Mouse (Mus musculus) adrenal gland, adult 2 months (tissue): ENCODE results near the gene Gm20388. TPM values are rescaled to one million over a fixed set of nuclear protein-coding genes. Genes with fewer than 3 reads are reported as not detected.
A peak's percentile ranks its signal among the peaks of the same experiment; 100 is the strongest.

Source experiments
- DNase-seq: peaks from one replicate; pipeline ENCODE4 v3.0.0; 2021
- polyA plus RNA-seq: library from polyadenylated mRNA; depleted of rRNA; stranded (reverse); fragments of >200 nt; gene quantifications from 2 replicates; pipeline ENCODE4 v1.2.3, GENCODE M21; 2012
- total RNA-seq, 2 experiments: library from RNA; stranded (reverse); gene quantifications; 2 replicates each; pipeline ENCODE4 v1.2.3; 2021

Gm20388 gene
- total and polyA plus RNA-seq, 3 experiments = 5.9 to 50.1 (median 9.9) TPM

DNA sequence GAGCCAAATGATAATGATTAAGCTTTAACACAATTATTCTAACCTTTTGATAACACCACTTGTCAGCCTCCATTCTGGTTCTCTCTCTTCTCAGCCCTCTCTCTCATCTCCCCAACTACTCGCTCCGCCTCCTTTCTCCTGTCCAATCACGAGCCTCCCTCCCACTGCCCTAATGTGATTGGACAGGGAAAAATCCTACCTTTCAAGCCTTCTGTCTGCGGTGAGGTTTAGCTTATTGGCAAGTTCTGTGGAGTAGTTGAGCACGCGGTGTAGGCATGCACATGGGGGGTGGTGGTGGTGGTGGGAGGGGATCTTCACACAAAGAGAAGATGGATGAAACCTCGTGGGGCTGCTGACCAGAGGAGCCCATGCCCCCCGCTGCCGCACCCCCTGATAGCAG, 102.3 kb downstream of the Gm20388 start:
- no peak for DNase-seq

- DNase-seq = no peak
Observed at GRCm38 (mm10) chr8:120014267-120015023, 103.8 kb downstream of the Gm20388 start.

DNA sequence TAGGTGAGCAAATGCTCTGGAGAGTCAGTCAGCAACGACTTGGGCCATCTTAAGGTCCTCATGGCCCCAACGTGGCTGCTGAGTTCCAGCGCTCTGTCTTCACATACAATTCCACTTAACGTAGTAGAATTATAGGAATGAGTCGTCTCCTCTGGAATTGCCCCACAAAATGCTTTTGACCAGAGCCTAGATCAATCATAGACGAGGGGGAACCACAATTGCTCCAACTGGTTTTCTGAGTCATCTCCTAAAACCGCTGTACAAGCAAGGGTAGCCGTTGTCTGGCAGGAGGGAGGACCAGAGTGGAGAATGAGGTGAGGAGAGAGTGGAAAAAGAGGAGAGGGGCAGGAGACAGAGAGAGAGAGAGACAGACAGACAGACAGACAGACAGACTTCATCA, 105.3 kb downstream of the Gm20388 start:
- DNase-seq = no peak

GRCm38 (mm10) chr8:120016424-120016823, 105.8 kb downstream of the Gm20388 start:
- DNase-seq = no peak

- no peak for DNase-seq
Observed at GRCm38 (mm10) chr8:120017349-120017748, 106.7 kb downstream of the Gm20388 start.

DNA sequence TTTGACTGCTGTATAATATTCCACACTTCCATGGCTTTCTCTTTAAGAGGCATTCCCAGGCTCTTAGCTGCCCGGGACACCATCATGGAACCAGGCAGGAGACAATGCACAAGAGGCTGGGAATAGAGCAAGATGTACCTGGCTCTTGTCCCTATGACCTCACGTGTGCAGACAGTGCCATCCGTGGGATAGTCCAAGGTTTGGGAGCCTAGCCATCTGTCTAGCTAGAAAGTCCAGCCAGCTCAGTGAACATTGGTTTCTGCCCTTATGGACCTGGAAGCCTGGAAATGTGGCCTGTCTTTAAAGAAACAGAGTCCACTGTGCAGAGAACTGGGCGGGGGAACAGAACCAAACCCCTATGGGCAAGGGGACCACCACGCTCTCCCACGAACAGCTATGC, 107.1 kb downstream of the Gm20388 start:
- DNase-seq = no peak

DNA sequence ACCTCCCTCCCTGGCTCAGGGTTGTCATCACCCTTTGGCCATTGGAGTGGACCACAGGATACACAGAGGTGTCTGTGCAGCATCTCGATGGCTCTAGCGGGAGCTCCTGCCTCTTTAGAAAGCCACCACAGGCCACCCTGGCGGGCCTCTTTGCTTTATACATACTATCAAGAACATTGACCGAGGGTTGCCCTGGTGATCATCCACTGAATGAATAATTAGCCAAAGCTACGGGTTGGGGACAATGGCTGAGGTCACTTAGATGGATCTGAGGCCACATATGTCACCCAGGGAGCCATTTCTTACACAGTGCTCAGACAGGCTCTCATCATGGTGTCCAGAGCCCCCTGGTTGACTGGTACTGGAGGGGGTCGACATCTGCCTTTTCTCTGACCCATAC, 107.7 kb downstream of the Gm20388 start:
- DNase-seq = no peak

GRCm38 (mm10) chr8:120019297-120019696, 108.7 kb downstream of the Gm20388 start:
- DNase-seq = no peak

DNA sequence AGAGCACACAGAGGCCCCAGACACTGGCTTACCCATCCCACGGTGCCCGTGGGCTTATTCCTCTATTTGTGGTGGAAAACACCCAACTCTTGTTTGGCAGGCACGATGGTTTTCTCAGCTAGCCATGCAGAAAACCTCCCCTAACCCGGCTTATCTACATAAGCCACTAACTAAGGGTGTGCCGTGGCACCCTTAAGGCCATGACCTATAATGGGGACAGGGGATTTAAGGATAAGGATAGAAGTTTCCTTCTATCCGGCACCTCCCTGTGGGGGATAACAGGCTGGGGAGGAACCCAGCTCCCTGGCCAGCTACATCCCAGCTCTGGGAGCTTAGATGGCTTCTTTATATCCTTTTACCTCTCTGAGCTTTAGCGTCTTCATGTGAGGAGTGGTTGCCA, 109.7 kb downstream of the Gm20388 start:
- no peak for DNase-seq

GRCm38 (mm10) chr8:120026199-120026598, 115.6 kb downstream of the Gm20388 start:
- no peak for DNase-seq

- DNase-seq = no peak
Observed at GRCm38 (mm10) chr8:120026991-120027390, 116.3 kb downstream of the Gm20388 start.

DNA sequence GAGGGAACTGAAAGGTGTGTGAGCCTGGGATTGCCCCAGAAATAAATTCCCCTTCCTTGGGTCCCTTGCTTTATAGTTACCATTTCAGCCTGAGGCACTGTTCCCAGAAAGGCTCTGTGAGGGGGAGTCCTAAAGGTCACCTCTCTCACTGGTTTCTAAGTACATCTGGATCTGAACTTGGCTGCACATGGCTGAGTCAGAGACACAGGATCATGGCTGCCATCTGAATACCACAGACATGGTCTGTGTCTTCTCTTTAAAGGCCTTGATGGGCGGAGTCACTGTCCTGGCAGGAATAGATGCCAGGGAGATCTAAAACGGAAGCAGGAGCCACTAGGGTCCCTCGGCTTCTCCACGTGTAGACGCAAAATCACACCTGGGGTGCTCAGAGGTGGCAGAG, 119.8 kb downstream of the Gm20388 start:
- peak; percentile 62 for DNase-seq

DNA sequence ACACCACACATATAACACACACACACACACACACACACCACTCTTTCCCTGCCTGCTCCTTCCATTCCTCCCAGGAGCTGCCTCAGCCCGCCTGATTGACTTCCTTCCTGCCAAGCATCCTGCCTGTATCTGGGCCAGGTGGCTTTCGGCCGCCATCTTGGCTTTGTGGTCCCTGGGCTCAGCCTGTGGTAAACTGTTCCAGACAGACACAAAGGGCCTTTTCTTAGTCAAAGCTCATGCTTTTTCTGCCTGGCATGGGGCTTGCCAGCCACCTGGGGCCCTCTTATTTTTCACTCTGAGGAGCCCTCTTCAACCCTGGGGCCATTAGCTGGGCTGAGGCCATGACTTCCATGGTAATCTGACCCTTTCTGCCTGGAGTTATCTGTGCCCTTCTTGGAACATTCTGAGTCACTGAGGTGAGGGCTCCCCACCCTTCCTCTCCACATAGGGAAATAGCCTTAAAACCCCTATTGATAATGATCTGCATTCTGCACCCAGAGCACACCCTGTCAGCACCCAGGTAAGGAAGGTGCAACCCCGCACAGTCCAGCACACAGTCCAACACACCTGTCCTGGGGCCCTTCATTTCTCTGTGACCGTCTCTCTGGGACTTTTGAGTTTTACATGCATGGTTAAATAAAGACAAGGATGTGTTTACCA, 122.0 kb downstream of the Gm20388 start:
- no peak for DNase-seq

DNA sequence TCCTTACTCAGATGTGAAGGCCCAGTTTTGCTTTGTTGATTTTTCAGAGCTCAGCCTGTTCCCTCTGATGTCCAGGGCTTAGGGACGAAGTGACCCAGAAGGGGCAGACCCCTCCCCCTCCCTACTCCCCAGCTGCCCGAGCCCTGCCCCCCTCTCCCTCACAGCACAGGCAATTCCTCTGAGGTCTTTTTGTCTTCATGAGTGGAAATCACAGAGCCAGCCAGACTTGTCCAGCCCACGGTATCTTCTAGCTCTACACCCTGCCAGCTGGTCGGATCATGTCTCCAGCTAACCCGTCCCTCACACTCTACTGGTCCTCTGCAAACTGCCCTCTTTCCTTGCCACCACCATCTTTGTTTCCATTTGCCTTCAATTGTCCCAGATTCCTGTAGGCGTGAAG, 123.8 kb downstream of the Gm20388 start:
- DNase-seq = no peak

DNA sequence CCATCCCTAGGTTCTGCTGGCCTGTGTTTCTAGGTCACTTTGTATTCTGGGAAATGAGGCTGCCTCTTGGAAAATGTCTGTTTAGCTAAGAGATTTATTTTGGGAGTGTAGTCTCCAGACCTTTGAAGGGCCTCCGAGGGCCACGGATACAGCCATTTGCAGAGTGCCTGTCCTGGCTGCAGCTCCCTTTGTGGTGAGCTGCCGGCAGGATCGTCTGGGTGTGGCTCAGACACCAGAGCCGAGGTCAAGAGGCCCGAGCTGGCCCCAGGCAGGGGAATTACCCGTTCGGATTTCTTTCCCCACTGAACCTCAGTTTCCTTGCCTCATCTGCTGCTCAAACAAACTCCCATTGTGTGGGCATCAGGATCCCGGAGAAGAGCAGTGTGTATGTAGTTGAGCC, 125.5 kb downstream of the Gm20388 start:
- DNase-seq = peak; percentile 68

- DNase-seq = no peak
Observed at GRCm38 (mm10) chr8:120036578-120036977, 125.9 kb downstream of the Gm20388 start.

GRCm38 (mm10) chr8:120037199-120037598, 126.6 kb downstream of the Gm20388 start:
- DNase-seq = peak; percentile 38

GRCm38 (mm10) chr8:120037611-120038010, 127.0 kb downstream of the Gm20388 start:
- DNase-seq = no peak

GRCm38 (mm10) chr8:120038741-120039140, 128.1 kb downstream of the Gm20388 start:
- no peak for DNase-seq

DNA sequence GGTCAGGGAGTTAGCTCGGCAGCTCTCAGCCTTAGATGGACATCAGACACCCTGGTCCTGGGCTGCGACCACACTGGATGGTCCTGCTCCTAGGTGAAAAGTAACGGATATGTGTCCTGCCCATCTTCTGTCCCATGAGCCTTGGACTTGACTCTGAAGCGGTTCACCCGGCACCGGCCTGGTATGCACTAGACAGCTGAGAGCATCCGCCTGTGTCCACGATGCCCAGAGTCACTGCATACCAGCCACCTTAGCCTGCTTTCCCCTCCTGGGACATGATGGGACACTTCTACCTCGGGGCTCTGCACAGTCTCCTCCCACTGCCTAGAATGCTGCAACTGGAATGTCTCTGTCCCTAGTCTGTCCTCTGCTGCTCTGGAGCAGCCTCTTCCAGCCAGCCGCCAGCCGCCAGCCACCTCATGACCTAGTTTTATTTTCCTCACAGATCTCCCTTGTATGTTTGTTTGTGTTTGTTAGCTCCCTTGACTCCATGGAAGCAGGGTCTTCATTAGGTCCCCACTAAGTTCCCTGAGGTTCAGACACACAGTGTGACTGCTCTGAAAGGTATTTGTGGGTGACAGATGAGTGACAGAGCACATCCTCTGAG, 128.8 kb downstream of the Gm20388 start:
- no peak for DNase-seq

- peak; percentile 59 for DNase-seq
Observed at GRCm38 (mm10) chr8:120040861-120041260, 130.2 kb downstream of the Gm20388 start.

DNA sequence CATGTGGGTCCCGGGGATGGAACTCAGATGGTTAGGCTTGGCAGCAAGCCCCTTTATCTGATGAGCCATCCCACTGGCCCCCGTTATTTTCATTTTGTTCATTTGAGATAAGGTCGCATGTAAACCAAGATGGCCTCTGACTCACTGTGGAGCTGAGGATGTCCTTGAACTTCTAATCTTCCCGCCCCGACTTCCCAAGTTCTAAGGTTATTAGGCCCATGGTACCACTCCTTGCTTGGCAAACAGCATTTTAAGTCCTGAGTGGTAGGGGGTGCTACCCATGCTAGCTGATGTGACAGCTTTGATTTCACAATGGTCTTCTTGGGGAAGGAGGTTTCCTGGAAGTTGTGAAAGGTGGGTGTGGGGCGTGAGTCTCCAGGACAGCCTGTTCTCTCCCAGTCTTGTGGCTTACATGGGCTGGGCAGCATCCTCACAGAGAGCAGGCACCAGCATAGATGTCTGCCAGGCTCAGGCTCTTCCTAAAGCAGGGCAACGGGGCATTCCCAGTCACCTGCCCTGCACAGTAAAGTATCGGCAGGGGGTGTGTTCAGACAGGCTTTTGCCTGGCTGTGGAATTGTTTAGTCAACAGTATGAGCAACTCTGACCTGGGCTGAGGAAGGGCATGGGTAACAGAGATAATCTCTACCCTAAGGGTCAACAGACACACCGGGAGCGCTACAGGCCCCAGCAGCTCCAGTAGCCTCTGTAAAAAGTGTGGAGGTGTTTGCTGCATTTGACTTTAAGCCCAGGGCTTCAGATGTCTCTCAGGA, 132.1 kb downstream of the Gm20388 start:
- peak; percentile 59 for DNase-seq

GRCm38 (mm10) chr8:120044907-120045306, 134.3 kb downstream of the Gm20388 start:
- DNase-seq = no peak
